Mouse (Mus musculus): ENCODE measurements at regions not wholly inside any gene's neighbourhood (a gene's known extent, or its start where the extent isn't known, plus 50 kb on each side); places are given as distances from the start of the nearest gene placed in this dataset.
A peak's percentile ranks its signal among the peaks of the same experiment; 100 is the strongest.

DNA sequence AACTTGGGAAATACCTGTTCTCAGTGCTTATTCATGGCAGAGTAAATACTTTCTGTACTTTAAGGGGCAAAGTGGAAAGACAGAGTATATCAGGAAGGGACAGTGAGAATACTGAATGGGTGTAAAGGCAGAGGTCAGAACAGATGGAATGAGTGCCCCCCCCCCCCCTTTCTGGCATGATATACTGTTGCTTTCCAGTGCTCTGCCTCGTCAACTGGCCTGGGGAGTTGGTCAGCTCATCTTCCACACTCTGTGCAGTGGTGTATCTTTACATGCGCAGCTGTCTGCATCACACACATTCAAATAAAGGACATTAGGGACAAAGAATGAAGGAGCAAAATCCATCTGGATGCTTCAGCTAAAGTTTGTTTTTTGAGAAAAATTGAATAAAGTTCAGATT is 668.5 kb upstream of the Zeb2 start:
- H3K9me3 ChIP-seq (ENCODE audit: control insufficient read depth, low read length): no peaks in the 10 kb centered on the region
- ATAC-seq: no peak
- H3K4me1 ChIP-seq (ENCODE audit: control insufficient read depth, insufficient read depth, low read depth, low read length): no peaks in the 10 kb centered on the region
- H3K36me3 ChIP-seq (ENCODE audit: control insufficient read depth, insufficient read depth, low read length): no peaks in the 10 kb centered on the region
- H3K27me3 ChIP-seq (replicated peaks; ENCODE audit: control insufficient read depth, insufficient read depth, low read length): no peaks in the 10 kb centered on the region
- H3K4me2 ChIP-seq (ENCODE audit: low read length): no peak overlapping the region
- H3K9ac ChIP-seq (ENCODE audit: low read depth, low read length): no peak overlapping the region
- no peak overlapping the region for H3K4me3 ChIP-seq (ENCODE audit: low read length)
- no peak overlapping the region for H3K27ac ChIP-seq (ENCODE audit: low read depth, low read length)
- 88% methylated on average over 2 of the region's 2 CpGs for WGBS

DNA sequence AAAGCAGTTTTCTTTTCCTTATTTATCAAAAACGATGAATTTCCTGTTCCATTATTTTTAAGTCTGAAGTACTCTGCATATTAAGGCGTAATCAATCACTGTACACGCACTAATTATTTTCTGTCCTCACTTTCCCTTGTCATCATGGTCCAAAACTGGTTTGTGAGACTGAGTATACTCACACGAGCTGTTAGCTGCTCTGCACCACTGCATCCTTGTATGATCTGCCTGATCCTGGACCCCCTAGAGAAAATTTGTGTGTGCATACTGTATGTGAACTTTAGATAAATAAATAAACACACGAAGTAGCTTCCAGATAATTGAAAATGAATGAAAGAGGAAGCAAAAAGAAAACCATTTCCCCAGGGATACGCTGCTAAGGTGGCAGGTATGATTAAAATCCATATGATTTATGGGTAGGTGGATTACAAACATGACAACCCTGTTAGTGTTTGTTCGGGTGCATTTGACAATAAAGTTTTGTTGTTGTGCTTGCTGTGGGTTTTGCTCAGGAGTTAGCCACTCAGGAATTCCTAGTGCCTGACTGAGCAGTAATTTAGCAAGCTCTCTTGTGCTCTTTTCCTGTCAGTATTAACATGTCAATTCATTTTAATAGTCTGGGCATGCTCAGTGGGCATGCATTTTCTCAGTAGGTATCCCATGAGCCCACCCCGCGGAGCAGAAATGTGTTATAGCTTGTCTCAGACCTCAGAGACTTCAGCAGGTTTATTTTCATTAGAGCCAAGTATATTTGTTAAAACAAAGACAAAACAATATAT is 666.6 kb upstream of the Zeb2 start:
- H3K9me3 ChIP-seq (ENCODE audit: control insufficient read depth, low read length): no peaks in the 10 kb centered on the region
- H3K4me1 ChIP-seq (ENCODE audit: control insufficient read depth, insufficient read depth, low read depth, low read length): no peaks in the 10 kb centered on the region
- no peak overlapping the region for H3K9ac ChIP-seq (ENCODE audit: low read depth, low read length)
- H3K4me2 ChIP-seq (ENCODE audit: low read length): no peak overlapping the region
- H3K27me3 ChIP-seq (replicated peaks; ENCODE audit: control insufficient read depth, insufficient read depth, low read length): no peaks in the 10 kb centered on the region
- no peak overlapping the region for H3K4me3 ChIP-seq (ENCODE audit: low read length)
- WGBS: 55% methylated on average over 9 of the region's 9 CpGs
- peak; percentile 64; the same call in 1 of the 2 replicates for ATAC-seq
- H3K27ac ChIP-seq (ENCODE audit: low read depth, low read length): no peak overlapping the region
- H3K36me3 ChIP-seq (ENCODE audit: control insufficient read depth, insufficient read depth, low read length): no peaks in the 10 kb centered on the region

DNA sequence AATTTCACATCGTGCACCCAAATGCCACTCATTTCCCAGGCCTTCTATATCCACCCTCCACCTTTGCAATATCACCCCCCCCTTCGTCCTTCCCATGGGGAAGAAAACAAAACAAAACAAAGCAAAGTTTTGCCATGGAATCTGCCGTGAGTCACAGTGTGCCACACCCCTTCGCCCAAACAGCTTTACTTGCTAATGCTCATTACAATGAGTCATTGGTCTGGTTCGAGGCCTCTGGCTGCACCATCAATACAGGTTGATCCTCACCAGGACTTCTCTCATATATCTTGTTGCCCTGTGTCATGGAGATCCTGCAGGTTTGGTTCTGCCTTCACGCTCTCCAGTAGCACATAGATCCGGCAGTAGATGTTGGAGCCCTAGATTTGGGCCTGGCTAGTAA is 660.3 kb upstream of the Zeb2 start:
- Histone ChIP-seq H3K4me3 (ENCODE audit: low read length) (no peak overlapping the region), H3K27ac (ENCODE audit: low read depth, low read length) (no peak overlapping the region), H3K4me2 (ENCODE audit: low read length) (no peak overlapping the region), H3K4me1 (ENCODE audit: control insufficient read depth, insufficient read depth, low read depth, low read length) (no peaks in the 10 kb centered on the region), H3K27me3 (replicated peaks; ENCODE audit: control insufficient read depth, insufficient read depth, low read length) (no peaks in the 10 kb centered on the region), H3K36me3 (ENCODE audit: control insufficient read depth, insufficient read depth, low read length) (no peaks in the 10 kb centered on the region), H3K9me3 (ENCODE audit: control insufficient read depth, low read length) (no peaks in the 10 kb centered on the region), H3K9ac (ENCODE audit: low read depth, low read length) (no peak overlapping the region)
- WGBS: 90% methylated on average over 7 of the region's 7 CpGs
- ATAC-seq: no peak

DNA sequence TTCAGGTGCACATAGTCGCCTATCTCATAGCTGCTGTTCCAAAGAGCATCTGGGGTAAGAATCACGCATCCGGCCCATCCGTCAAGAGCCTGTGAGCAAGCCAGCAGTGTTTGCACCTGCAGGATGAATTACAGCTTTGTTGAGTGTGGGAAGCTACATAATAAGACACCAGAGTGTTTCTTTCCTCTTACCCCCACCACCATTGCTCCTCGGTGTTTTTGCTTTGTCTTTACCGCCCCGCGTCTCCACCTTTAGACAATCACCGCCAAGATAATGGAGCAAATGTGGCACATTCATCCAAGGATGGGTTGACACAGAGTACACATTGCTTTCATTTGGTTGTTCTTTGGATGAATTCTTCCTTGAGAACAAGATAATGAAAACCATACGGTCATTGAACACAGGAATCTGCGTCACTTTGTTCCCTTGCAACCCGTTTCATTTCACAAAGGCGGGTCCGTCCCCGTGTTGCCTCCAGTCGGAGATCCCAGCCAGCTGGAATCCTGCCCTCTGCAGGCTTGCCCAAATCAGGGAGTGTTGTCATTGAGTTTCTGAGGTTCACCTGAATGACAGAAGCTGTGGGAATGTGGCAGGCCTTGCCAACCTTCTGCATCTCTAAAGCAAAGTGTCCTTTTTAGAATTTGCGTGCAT is 659.4 kb upstream of the Zeb2 start:
- peak; percentile 37; the same call in 1 of the 2 replicates for ATAC-seq
- H3K4me2 ChIP-seq (ENCODE audit: low read length): peak overlapping the region; percentile 29
- no peak overlapping the region for H3K4me3 ChIP-seq (ENCODE audit: low read length)
- no peaks in the 10 kb centered on the region for H3K27me3 ChIP-seq (replicated peaks; ENCODE audit: control insufficient read depth, insufficient read depth, low read length)
- H3K36me3 ChIP-seq (ENCODE audit: control insufficient read depth, insufficient read depth, low read length): no peaks in the 10 kb centered on the region
- H3K9me3 ChIP-seq (ENCODE audit: control insufficient read depth, low read length): no peaks in the 10 kb centered on the region
- H3K9ac ChIP-seq (ENCODE audit: low read depth, low read length): no peak overlapping the region
- no peaks in the 10 kb centered on the region for H3K4me1 ChIP-seq (ENCODE audit: control insufficient read depth, insufficient read depth, low read depth, low read length)
- no peak overlapping the region for H3K27ac ChIP-seq (ENCODE audit: low read depth, low read length)
- 36% methylated on average over 17 of the region's 17 CpGs for WGBS

DNA sequence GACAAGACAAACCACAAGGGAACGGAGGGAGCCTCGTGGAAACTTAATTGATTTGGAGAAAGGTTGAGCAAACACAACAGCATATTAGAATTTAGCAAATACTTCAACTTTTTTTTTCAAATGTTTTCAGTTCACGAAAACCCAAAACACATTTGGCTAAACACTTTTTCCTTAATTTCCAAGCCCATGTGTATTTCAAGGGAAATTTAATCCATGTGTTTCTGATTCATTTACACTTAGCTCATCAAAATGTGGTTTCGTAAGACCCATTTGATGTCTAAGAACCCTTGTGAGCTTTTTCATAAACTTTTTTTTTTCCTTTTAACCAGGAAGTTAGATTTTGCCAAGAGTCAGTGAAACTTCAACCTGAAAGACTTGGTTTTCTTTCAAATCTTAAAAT is 658.5 kb upstream of the Zeb2 start:
- H3K4me3 ChIP-seq (ENCODE audit: low read length): no peak overlapping the region
- no peaks in the 10 kb centered on the region for H3K9me3 ChIP-seq (ENCODE audit: control insufficient read depth, low read length)
- H3K27ac ChIP-seq (ENCODE audit: low read depth, low read length): no peak overlapping the region
- no peaks in the 10 kb centered on the region for H3K36me3 ChIP-seq (ENCODE audit: control insufficient read depth, insufficient read depth, low read length)
- ATAC-seq: no peak
- no peak overlapping the region for H3K9ac ChIP-seq (ENCODE audit: low read depth, low read length)
- H3K4me1 ChIP-seq (ENCODE audit: control insufficient read depth, insufficient read depth, low read depth, low read length): no peaks in the 10 kb centered on the region
- 75% methylated on average over 4 of the region's 4 CpGs for WGBS
- H3K27me3 ChIP-seq (replicated peaks; ENCODE audit: control insufficient read depth, insufficient read depth, low read length): no peaks in the 10 kb centered on the region
- H3K4me2 ChIP-seq (ENCODE audit: low read length): no peak overlapping the region

DNA sequence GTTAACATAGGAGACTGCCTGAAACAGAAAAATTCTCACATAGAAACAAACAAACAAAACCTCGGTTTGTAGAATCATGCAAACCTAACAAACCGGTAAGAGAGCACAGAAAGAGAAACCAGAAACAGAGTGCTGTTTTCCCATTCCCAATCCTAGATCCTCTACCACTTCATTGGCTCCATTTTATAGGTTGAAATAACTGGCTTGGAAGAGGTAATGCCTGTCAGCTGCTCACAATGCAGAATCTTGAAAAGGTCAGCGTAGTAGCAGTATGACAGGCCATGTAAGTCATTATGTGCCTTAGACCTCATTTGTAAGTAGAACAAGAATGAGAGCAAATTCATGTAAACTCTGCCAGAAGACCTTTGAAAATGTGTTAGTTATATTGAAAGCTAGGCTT is 657.2 kb upstream of the Zeb2 start:
- H3K4me1 ChIP-seq (ENCODE audit: control insufficient read depth, insufficient read depth, low read depth, low read length): no peaks in the 10 kb centered on the region
- no peak overlapping the region for H3K4me3 ChIP-seq (ENCODE audit: low read length)
- no peak overlapping the region for H3K27ac ChIP-seq (ENCODE audit: low read depth, low read length)
- H3K9me3 ChIP-seq (ENCODE audit: control insufficient read depth, low read length): no peaks in the 10 kb centered on the region
- no peaks in the 10 kb centered on the region for H3K27me3 ChIP-seq (replicated peaks; ENCODE audit: control insufficient read depth, insufficient read depth, low read length)
- ATAC-seq: no peak
- no peaks in the 10 kb centered on the region for H3K36me3 ChIP-seq (ENCODE audit: control insufficient read depth, insufficient read depth, low read length)
- no peak overlapping the region for H3K4me2 ChIP-seq (ENCODE audit: low read length)
- WGBS: 72% methylated on average over 3 of the region's 3 CpGs
- no peak overlapping the region for H3K9ac ChIP-seq (ENCODE audit: low read depth, low read length)

DNA sequence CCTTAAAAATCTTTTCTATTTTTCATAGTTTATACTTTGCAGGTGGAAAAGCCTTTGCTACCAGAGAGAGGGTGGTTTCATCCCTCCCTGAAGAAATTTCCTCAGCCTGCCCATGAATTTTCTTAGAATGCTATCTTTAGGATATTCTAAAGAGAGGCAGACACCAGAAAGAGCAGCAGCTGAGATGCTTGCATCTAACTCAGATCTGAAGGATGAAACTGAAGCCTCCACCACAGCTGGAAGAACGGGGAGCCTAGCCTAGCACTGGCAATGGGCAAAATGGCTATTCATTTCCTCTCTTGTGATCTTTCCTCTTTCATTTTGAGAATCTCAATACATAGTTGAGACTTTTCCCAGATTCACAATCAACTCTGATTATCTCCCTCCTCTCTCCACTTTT is 640.0 kb upstream of the Zeb2 start:
- no peaks in the 10 kb centered on the region for H3K27me3 ChIP-seq (replicated peaks; ENCODE audit: control insufficient read depth, insufficient read depth, low read length)
- 72% methylated on average over 1 of the region's 1 CpGs for WGBS
- no peaks in the 10 kb centered on the region for H3K36me3 ChIP-seq (ENCODE audit: control insufficient read depth, insufficient read depth, low read length)
- no peak for ATAC-seq
- H3K9me3 ChIP-seq (ENCODE audit: control insufficient read depth, low read length): no peaks in the 10 kb centered on the region
- no peak overlapping the region for H3K4me3 ChIP-seq (ENCODE audit: low read length)
- H3K4me1 ChIP-seq (ENCODE audit: control insufficient read depth, insufficient read depth, low read depth, low read length): no peaks in the 10 kb centered on the region
- no peak overlapping the region for H3K27ac ChIP-seq (ENCODE audit: low read depth, low read length)
- H3K4me2 ChIP-seq (ENCODE audit: low read length): no peak overlapping the region
- H3K9ac ChIP-seq (ENCODE audit: low read depth, low read length): no peak overlapping the region

DNA sequence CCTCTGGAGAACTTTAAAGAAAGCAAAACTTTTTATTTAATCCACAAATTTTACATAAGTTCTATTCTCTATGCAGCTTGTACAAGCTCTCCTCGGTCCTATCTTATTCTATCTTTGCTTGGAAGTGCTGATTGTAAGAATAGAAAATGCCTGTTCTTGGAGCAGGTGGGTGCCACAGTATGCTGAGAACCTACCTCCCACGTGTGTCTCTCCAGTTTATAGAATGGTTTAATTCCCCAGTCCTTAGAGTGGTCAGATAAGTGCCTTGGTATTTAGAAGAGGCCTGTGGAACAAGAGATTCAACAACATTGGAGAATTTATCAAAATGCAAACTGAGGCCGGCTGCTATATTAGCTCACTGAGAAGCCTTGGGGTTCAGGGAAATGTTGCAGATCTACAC is 639.2 kb upstream of the Zeb2 start:
- Histone ChIP-seq H3K36me3 (ENCODE audit: control insufficient read depth, insufficient read depth, low read length) (no peaks in the 10 kb centered on the region), H3K4me1 (ENCODE audit: control insufficient read depth, insufficient read depth, low read depth, low read length) (no peaks in the 10 kb centered on the region), H3K4me3 (ENCODE audit: low read length) (no peak overlapping the region), H3K4me2 (ENCODE audit: low read length) (no peak overlapping the region), H3K27me3 (replicated peaks; ENCODE audit: control insufficient read depth, insufficient read depth, low read length) (no peaks in the 10 kb centered on the region), H3K9ac (ENCODE audit: low read depth, low read length) (no peak overlapping the region), H3K27ac (ENCODE audit: low read depth, low read length) (no peak overlapping the region), H3K9me3 (ENCODE audit: control insufficient read depth, low read length) (no peaks in the 10 kb centered on the region)
- no peak for ATAC-seq
- whole genome bisulfite sequencing: 80% methylated on average over 3 of the region's 3 CpGs

DNA sequence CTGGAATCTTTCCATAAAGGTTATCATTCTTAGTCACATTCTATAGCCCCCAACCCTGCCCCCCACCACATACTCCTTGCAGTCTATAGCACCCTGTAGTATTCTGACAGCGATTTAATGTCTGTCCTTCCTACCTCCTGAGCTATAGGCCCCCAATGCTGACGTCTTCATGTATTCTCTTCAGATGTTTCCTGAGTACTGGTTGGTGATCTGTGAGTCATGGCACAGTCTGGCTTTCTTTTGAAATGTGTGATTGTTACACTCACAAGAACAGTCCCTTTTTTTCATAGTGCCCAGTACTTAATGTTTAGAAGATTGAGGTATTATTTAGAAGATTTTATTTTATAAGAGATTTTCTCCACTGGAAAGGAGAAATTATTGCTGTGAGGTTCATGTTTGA is 634.6 kb upstream of the Zeb2 start:
- H3K36me3 ChIP-seq (ENCODE audit: control insufficient read depth, insufficient read depth, low read length): no peaks in the 10 kb centered on the region
- no peak overlapping the region for H3K9ac ChIP-seq (ENCODE audit: low read depth, low read length)
- H3K27ac ChIP-seq (ENCODE audit: low read depth, low read length): no peak overlapping the region
- H3K27me3 ChIP-seq (replicated peaks; ENCODE audit: control insufficient read depth, insufficient read depth, low read length): no peaks in the 10 kb centered on the region
- no peak overlapping the region for H3K4me2 ChIP-seq (ENCODE audit: low read length)
- H3K4me3 ChIP-seq (ENCODE audit: low read length): no peak overlapping the region
- no peaks in the 10 kb centered on the region for H3K4me1 ChIP-seq (ENCODE audit: control insufficient read depth, insufficient read depth, low read depth, low read length)
- no peaks in the 10 kb centered on the region for H3K9me3 ChIP-seq (ENCODE audit: control insufficient read depth, low read length)
- 34% methylated on average over 2 of the region's 2 CpGs for WGBS
- no peak for ATAC-seq
